Mouse (Mus musculus) thymus, adult 18-20 months (tissue): ENCODE data around the gene Tlr13.
"Not testable (repeated sequence)": the region's sequence is repeated elsewhere in the genome, so short reads cannot be mapped to it uniquely, and the experiment has no call there.

Experiments
- DNase-seq, 2 experiments: peaks; one replicate each; pipeline ENCODE4 v3.0.0; 2022; ENCODE audit warnings: mixed read lengths in 2 of 2

Tlr13 gene

GRCm38 (mm10) chrX:106186713-106187649, 44.0 kb downstream of the Tlr13 start, which contains the start of gene Pgk1:
Gene Pgk1, plus strand, starts transcription at chrX:106187100.
- DNase-seq = peak; percentile 88 to 90

GRCm38 (mm10) chrX:106187737-106188136, 44.7 kb downstream of the Tlr13 start:
- peak; percentile 9 to 24 for DNase-seq

GRCm38 (mm10) chrX:106189356-106189755, 46.4 kb downstream of the Tlr13 start:
- no peak for DNase-seq

DNA sequence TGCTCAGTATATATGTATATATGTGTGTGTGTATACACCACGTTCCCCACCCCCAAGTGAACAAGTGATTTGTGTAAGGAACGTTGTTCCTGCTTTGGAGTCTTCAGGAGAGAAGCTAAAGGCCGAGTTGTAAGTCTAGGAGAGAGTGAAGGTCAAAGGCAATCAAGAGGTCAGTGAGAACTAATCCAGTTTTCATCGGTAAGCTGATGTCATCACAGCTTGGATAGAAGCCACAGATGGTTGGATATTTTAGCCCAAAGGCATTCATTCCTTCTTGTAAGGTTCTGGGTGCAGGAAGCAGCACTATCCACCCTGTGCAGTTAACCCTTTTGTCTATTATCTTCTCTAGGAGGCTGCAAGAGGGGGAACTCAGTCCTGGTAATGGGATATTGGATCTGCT, 47.1 kb downstream of the Tlr13 start:
- DNase-seq = no peak

DNA sequence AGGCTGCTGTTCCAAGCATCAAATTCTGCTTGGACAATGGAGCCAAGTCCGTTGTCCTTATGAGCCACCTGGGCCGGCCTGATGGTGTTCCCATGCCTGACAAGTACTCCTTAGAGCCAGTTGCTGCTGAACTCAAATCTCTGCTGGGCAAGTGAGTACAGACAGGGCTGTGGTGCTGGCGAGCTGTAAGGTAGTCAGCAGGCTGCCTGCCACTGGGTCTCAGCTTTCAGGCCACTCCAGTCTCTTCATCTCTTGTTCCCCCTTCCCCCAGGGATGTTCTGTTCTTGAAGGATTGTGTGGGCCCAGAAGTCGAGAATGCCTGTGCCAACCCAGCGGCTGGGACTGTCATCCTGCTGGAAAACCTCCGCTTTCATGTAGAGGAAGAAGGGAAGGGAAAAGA, 51.4 kb downstream of the Tlr13 start:
- DNase-seq = not testable (repeated sequence)

- no peak for DNase-seq
These were observed 54.3 kb downstream of the Tlr13 start for GRCm38 (mm10) chrX:106197308-106197707.

GRCm38 (mm10) chrX:106198904-106199303, 55.9 kb downstream of the Tlr13 start:
- DNase-seq = no peak

DNA sequence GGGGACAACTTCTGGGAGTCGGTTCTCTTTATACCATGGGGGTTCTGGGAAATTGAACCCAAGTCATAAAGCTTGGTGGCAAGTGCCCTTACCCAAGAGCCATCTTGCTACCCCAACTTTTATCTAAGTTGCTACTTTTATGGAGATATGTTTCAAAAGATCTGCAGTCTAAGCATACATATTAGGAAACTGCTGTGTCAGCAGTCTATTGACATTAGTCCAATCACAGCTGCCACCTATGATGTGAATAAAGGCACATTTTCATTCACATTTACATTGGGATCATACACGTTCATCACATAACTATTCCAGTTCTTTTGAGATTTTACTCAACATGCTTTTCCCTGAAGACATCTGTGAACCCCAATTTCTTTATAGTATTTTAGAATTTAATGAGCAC, 66.1 kb downstream of the Tlr13 start:
- no peak for DNase-seq
